24 mouse cellular contexts compared by ENCODE assay signal in the genomic region with DNA sequence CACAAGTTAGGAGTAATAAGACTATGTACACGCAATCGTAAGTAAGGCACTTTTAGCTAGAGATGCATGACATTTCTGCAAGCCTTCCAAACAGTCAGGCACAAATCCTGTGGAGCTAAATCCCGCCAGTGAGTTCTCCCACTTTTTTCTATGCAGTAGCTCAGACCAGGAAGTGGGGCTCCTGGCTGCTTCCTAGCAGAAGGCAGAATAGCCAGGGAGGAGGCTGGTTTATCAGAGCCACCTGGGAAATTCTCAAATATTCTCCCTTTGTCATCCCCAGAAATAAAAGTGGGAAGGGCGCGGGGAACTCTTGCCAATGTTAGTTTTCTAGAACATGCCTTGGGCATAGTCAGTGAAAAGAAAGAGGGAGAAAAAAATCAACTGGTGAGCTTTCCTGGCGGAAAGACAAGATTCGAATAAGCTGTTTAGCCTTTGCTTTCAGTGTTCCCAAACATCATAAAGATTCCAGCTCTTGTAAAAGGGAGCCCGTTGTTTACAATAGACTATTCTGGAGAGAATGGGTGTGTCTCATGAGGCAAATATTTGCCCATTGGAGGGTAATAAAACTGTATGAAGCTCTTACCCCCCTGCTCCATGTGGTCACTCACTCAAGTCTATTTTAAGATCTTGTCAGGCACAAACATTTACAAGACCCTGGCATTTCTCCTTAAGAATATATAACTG.
A peak's percentile ranks its signal among the peaks of the same experiment; 100 is the strongest.
DNase-seq lines count a peak whose midpoint lies in the region; ATAC-seq and TF ChIP-seq lines count a peak whose summit lies in the region.
"Had no signal": no experiment of that assay in that cellular context is flagged by ENCODE, and none has a peak within 500 bp of the region (broad histone marks: within the 10 kb centered on the region; RNA-seq: fewer than 3 reads in every experiment).

No protein-coding gene starts in this region.

- no peak for TF ChIP-seq EP300 in stomach, postnatal 0 days (optimal IDR thresholded peaks at IDR 0.05)

- WGBS in embryonic facial prominence, embryonic 13.5 days, result 61% methylated on average over 8 of the region's 8 CpGs
- 87% methylated on average over 8 of the region's 8 CpGs for WGBS in embryonic facial prominence, embryonic 10.5 days
- WGBS in lung, embryonic 16.5 days, result 41% methylated on average over 8 of the region's 8 CpGs
- WGBS in stomach, postnatal 0 days, result 17% methylated on average over 8 of the region's 8 CpGs

- H3K27ac ChIP-seq in embryonic facial prominence, embryonic 13.5 days, result peak overlapping the region; percentile 55; the same call in 1 of the 2 replicates
- H3K27ac ChIP-seq in embryonic facial prominence, embryonic 10.5 days (replicated peaks), result no peak overlapping the region
- peak overlapping the region; percentile 86 for H3K27ac ChIP-seq in lung, embryonic 16.5 days (ENCODE audit: low read length)
- H3K27ac ChIP-seq in stomach, postnatal 0 days (replicated peaks), result peak overlapping the region; percentile 56
- H3K27ac ChIP-seq: embryonic facial prominence, embryonic 12.5 days; heart, embryonic 10.5 days; hindbrain, embryonic 13.5 days; left cerebral cortex, adult 2 months; liver, embryonic 14.5 days had no signal

- H3K4me1 ChIP-seq in embryonic facial prominence, embryonic 13.5 days, result peaks cover 29% of the 10 kb centered on the region
- H3K4me1 ChIP-seq in embryonic facial prominence, embryonic 10.5 days, result peaks cover 28% of the 10 kb centered on the region
- H3K4me1 ChIP-seq in lung, embryonic 16.5 days (replicated peaks; ENCODE audit: control insufficient read depth, insufficient read depth, low read length), result peaks cover 20% of the 10 kb centered on the region
- peaks cover 5% of the 10 kb centered on the region; the same call in 1 of the 2 replicates for H3K4me1 ChIP-seq in stomach, postnatal 0 days (replicated peaks; ENCODE audit: control insufficient read depth, insufficient read depth)

- H3K27me3 ChIP-seq in embryonic facial prominence, embryonic 13.5 days, result no peaks in the 10 kb centered on the region
- H3K27me3 ChIP-seq in embryonic facial prominence, embryonic 10.5 days (replicated peaks; ENCODE audit: low read depth, poor library complexity, severe bottlenecking), result peaks cover 17% of the 10 kb centered on the region; the same call in 1 of the 2 replicates
- H3K27me3 ChIP-seq in lung, embryonic 16.5 days (ENCODE audit: control insufficient read depth, insufficient read depth, low read depth, low read length), result no peaks in the 10 kb centered on the region
- no peaks in the 10 kb centered on the region for H3K27me3 ChIP-seq in stomach, postnatal 0 days (ENCODE audit: control insufficient read depth, insufficient read depth, low read length)
- H3K27me3 ChIP-seq: embryonic facial prominence, embryonic 12.5 days; hindbrain, embryonic 13.5 days had no signal

- H3K4me3 ChIP-seq in embryonic facial prominence, embryonic 13.5 days, result no peak overlapping the region
- H3K4me3 ChIP-seq in embryonic facial prominence, embryonic 10.5 days, result no peak overlapping the region
- no peak overlapping the region for H3K4me3 ChIP-seq in lung, embryonic 16.5 days (ENCODE audit: low read length)
- no peak overlapping the region for H3K4me3 ChIP-seq in stomach, postnatal 0 days (ENCODE audit: low read depth, low read length)
- H3K4me3 ChIP-seq: embryonic facial prominence, embryonic 12.5 days; heart, embryonic 10.5 days; hindbrain, embryonic 13.5 days; left cerebral cortex, adult 2 months; megakaryocyte, embryonic 14.5 days had no signal

- no peak for DNase-seq in embryonic facial prominence, embryonic 10.5 days (ENCODE audit: low spot score)
- no peak for DNase-seq in lung, adult 18-20 months
- peak; percentile 28 for DNase-seq in lung, postnatal 10 days
- no peak for DNase-seq in stomach, postnatal 0 days (ENCODE audit: low spot score)
- no peak for DNase-seq in cerebellum, adult 11 months
- DNase-seq in cerebellum, adult 11-12 months, result no peak
- DNase-seq: adrenal gland, adult 2 months; cerebellum, adult 18-20 months; gastrocnemius, postnatal 36 days; heart, postnatal 10 days; kidney, adult 2 months; right cerebral cortex, adult 18-20 months; spleen, adult 18-20 months; thymus, postnatal 14 days had no signal

- no peaks in the 10 kb centered on the region for H3K36me3 ChIP-seq in embryonic facial prominence, embryonic 13.5 days
- H3K36me3 ChIP-seq in embryonic facial prominence, embryonic 10.5 days (replicated peaks), result no peaks in the 10 kb centered on the region
- no peaks in the 10 kb centered on the region for H3K36me3 ChIP-seq in lung, embryonic 16.5 days (ENCODE audit: control insufficient read depth, insufficient read depth, low read length)
- H3K36me3 ChIP-seq in stomach, postnatal 0 days (ENCODE audit: control insufficient read depth, insufficient read depth, low read length), result no peaks in the 10 kb centered on the region
- H3K36me3 ChIP-seq: embryonic facial prominence, embryonic 12.5 days; heart, embryonic 10.5 days; hindbrain, embryonic 13.5 days had no signal

- no peak; the same call in 1 of the 2 replicates for TF ChIP-seq CTCF in stomach, postnatal 0 days (IDR thresholded peaks at IDR 0.05; ENCODE audit: low read depth)

- no peak for ATAC-seq in embryonic facial prominence, embryonic 13.5 days (ENCODE audit: insufficient number of reproducible peaks, insufficient read depth, low FRiP score, low TSS enrichment, low read depth)
- ATAC-seq in lung, embryonic 16.5 days (ENCODE audit: low read depth), result peak; percentile 40; the same call in 1 of the 2 replicates
- ATAC-seq in stomach, postnatal 0 days (ENCODE audit: low FRiP score, low TSS enrichment), result peak; percentile 64; the same call in 1 of the 2 replicates
- ATAC-seq: forebrain, embryonic 14.5 days; midbrain, embryonic 16.5 days had no signal

- no peak overlapping the region for H3K9ac ChIP-seq in embryonic facial prominence, embryonic 13.5 days
- H3K9ac ChIP-seq in lung, embryonic 16.5 days (ENCODE audit: low read length), result no peak overlapping the region
- H3K9ac ChIP-seq in stomach, postnatal 0 days (ENCODE audit: low read length), result no peak overlapping the region
- H3K9ac ChIP-seq: embryonic facial prominence, embryonic 12.5 days; hindbrain, embryonic 13.5 days; liver, embryonic 14.5 days had no signal

- no peaks in the 10 kb centered on the region for H3K9me3 ChIP-seq in embryonic facial prominence, embryonic 13.5 days
- H3K9me3 ChIP-seq in embryonic facial prominence, embryonic 10.5 days, result no peaks in the 10 kb centered on the region
- no peaks in the 10 kb centered on the region for H3K9me3 ChIP-seq in lung, embryonic 16.5 days (ENCODE audit: control insufficient read depth, low read length)
- H3K9me3 ChIP-seq in stomach, postnatal 0 days (ENCODE audit: control insufficient read depth, low read length), result no peaks in the 10 kb centered on the region
- H3K9me3 ChIP-seq: embryonic facial prominence, embryonic 12.5 days; heart, embryonic 10.5 days; hindbrain, embryonic 13.5 days had no signal

- H3K4me2 ChIP-seq in embryonic facial prominence, embryonic 13.5 days, result no peak overlapping the region
- H3K4me2 ChIP-seq in lung, embryonic 16.5 days (ENCODE audit: low read depth, low read length), result no peak overlapping the region
- H3K4me2 ChIP-seq in stomach, postnatal 0 days (replicated peaks; ENCODE audit: low read depth), result no peak overlapping the region
- H3K4me2 ChIP-seq: embryonic facial prominence, embryonic 12.5 days; hindbrain, embryonic 13.5 days had no signal
